20 mouse cellular contexts compared by ENCODE assay signal in genomic region chr9:72795243-72795642, GRCm38 (mm10). TPM values are rescaled to one million over a fixed set of nuclear protein-coding genes. Genes with fewer than 3 reads are reported as not detected.
"Had no signal": no experiment of that assay in that cellular context is flagged by ENCODE, and none has a peak within 500 bp of the region (broad histone marks: within the 10 kb centered on the region; RNA-seq: fewer than 3 reads in every experiment).

No protein-coding gene starts in this region.

- H3K4me3 ChIP-seq: midbrain, embryonic 10.5 days; myocyte; neural tube, embryonic 13.5 days; neural tube, embryonic 15.5 days had no signal

- H3K9me3 ChIP-seq: neural tube, embryonic 13.5 days; neural tube, embryonic 15.5 days had no signal

- ATAC-seq: midbrain, embryonic 16.5 days had no signal

- H3K36me3 ChIP-seq: midbrain, embryonic 10.5 days; neural tube, embryonic 13.5 days; neural tube, embryonic 15.5 days had no signal

- H3K4me1 ChIP-seq: neural tube, embryonic 13.5 days had no signal

- DNase-seq: lung, adult 18-20 months; lung, embryonic 14.5 days; lung, postnatal 10 days; lung, postnatal 4 days; midbrain, embryonic 14.5 days; retina, postnatal 1 day; right cerebral cortex, adult 18-20 months; right cerebral cortex, postnatal 25 days; right cerebral cortex, postnatal 4 days; spleen, adult 18-20 months; thymus, adult 2 months; thymus, postnatal 25 days; thymus, postnatal 4 days had no signal

- H3K4me2 ChIP-seq: lung, embryonic 14.5 days; neural tube, embryonic 13.5 days; neural tube, embryonic 15.5 days had no signal

- H3K27me3 ChIP-seq: neural tube, embryonic 13.5 days; neural tube, embryonic 15.5 days had no signal

- H3K9ac ChIP-seq: lung, embryonic 14.5 days; neural tube, embryonic 13.5 days; neural tube, embryonic 15.5 days had no signal

- H3K27ac ChIP-seq: midbrain, embryonic 10.5 days; neural tube, embryonic 13.5 days; neural tube, embryonic 15.5 days had no signal

RNA-seq across cellular contexts. Expression of gene Prtg, which starts 11.4 kb away (rescaled TPM):
- total RNA-seq: megakaryocyte, adult 5-6 weeks; megakaryocyte-erythroid progenitor cell, adult 5-6 weeks had no signal
